Mouse (Mus musculus): ENCODE results near the gene Uevld. TPM values are rescaled to one million over a fixed set of nuclear protein-coding genes. Genes with fewer than 3 reads are reported as not detected.

The Uevld gene
- 6.0 TPM in 2 replicates for polyA plus RNA-seq (2012; rRNA removed; ENCODE audit: low replicate concordance)

DNA sequence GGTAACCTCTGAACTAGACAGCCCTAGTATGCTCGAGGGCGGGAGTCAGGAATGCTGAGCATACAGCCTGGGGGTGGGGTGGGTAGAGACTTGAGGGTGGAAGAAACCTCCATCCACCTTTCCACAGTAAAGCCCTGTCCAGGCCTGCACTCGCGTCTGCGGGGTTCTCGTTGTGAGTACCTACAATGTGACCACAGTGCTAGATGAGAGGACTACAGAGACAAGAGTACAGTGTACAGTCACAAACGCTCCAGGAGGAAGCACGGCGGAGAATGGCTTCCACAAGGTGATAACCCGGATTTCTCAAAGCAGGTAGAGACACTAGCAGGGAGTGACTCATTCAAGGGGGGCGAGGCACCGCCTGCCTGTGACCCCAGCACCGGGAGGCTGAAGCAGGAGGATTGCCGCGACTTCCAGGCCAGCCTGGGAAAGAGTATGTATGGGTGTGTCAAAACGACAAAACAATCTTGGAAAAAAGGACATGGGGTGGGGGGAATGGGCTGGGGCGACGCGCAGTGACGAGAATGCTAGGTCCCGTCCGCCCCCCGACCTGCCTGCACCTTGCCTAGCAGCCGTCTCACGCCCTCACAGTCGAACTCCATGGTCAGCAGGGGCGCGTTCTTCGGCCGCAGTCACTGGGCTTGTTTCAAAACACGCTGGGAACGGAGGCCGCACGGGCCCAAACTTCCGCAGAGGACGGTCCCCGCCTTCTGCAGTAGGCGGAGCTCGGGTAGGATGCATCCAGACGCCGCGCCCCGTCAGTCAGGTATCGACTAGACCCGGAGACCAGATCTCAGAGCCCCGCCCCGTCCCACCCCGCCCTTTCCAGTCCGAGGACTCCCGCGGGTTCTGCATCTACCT is at the start of gene Uevld:
Gene Uevld (minus strand): TSS at position 697 of the 861 bp plus-strand sequence.

DNA sequence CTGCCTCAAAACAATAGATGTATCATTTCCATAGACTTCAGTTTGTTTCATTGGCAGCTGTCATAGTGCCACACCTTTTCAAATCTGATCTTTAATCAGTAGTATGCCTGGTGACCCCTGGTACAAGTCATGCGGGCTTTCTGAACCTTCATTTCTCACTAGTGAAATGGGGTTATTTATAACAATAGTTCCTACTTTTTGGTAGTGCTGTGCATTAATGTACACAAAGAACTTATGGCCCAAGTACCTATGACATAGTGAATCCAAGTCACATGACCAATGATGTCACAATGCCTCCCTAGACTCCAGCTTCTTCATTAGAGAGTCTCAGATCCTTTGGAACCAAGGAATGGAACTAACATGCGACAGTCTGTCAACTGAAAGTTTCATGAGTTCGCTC is 25.0 kb upstream of the Uevld start, which contains the start of gene Gm9999:
Gene Gm9999 (plus strand): TSS at position 301 of the 400 bp plus-strand sequence.

GRCm38 (mm10) chr7:46919551-46920176 is 38.7 kb downstream of the Uevld start, which contains the start of gene Tsg101:
TSS of gene Tsg101 (minus strand) at chr7:46919969.

Other genes starting within 250 kb of the Uevld start
- gene Saal1, start 247.8 kb downstream of the Uevld start, polyA plus RNA-seq (2012; rRNA removed; ENCODE audit: low replicate concordance) = 5.0 and 12.3 TPM in 2 replicates
- gene Saa3, start 242.8 kb downstream of the Uevld start, polyA plus RNA-seq (2012; rRNA removed; ENCODE audit: low replicate concordance) = 5.9 and 9.4 TPM in 2 replicates
- not detected in 2 replicates for gene Saa4, start 225.9 kb downstream of the Uevld start, polyA plus RNA-seq (2012; rRNA removed; ENCODE audit: low replicate concordance)
- gene Saa1, start 215.5 kb downstream of the Uevld start, polyA plus RNA-seq (2012; rRNA removed; ENCODE audit: low replicate concordance) = 0.30 TPM in 1 of 2 replicates, not detected in the other
- gene Saa2, start 206.7 kb downstream of the Uevld start, polyA plus RNA-seq (2012; rRNA removed; ENCODE audit: low replicate concordance) = not detected in 2 replicates
- gene Hps5, start 162.5 kb downstream of the Uevld start, polyA plus RNA-seq (2012; rRNA removed; ENCODE audit: low replicate concordance) = 21.1 and 23.9 TPM in 2 replicates
- 10.5 and 11.9 TPM in 2 replicates for gene Gtf2h1, start 162.4 kb downstream of the Uevld start, polyA plus RNA-seq (2012; rRNA removed; ENCODE audit: low replicate concordance)
- 992 and 1,501 TPM in 2 replicates for gene Ldha, start 117.1 kb downstream of the Uevld start, polyA plus RNA-seq (2012; rRNA removed; ENCODE audit: low replicate concordance)
- gene Ldhc, start 97.3 kb downstream of the Uevld start, polyA plus RNA-seq (2012; rRNA removed; ENCODE audit: low replicate concordance) = not detected in 2 replicates
- gene Tsg101, start 38.6 kb downstream of the Uevld start, polyA plus RNA-seq (2012; rRNA removed; ENCODE audit: low replicate concordance) = 84.0 and 109 TPM in 2 replicates
- gene Gm9999, start 25.1 kb upstream of the Uevld start, polyA plus RNA-seq (2012; rRNA removed; ENCODE audit: low replicate concordance) = not detected in 2 replicates
- 4.2 and 9.4 TPM in 2 replicates for gene Spty2d1, start 49.9 kb upstream of the Uevld start, polyA plus RNA-seq (2012; rRNA removed; ENCODE audit: low replicate concordance)
- gene Tmem86a, start 92.1 kb upstream of the Uevld start, polyA plus RNA-seq (2012; rRNA removed; ENCODE audit: low replicate concordance) = 50.1 and 76.4 TPM in 2 replicates
- 0.57 and 28.5 TPM in 2 replicates for gene Ptpn5, start 175.2 kb upstream of the Uevld start, polyA plus RNA-seq (2012; rRNA removed; ENCODE audit: low replicate concordance)
- gene Mrgpra6, start 246.4 kb upstream of the Uevld start, polyA plus RNA-seq (2012; rRNA removed; ENCODE audit: low replicate concordance) = not detected in 2 replicates